ENCODE assay signal across 14 mouse cellular contexts in genomic region chr6:93819282-93819681, GRCm38 (mm10).
A peak's percentile ranks its signal among the peaks of the same experiment; 100 is the strongest.
DNase-seq lines count a peak whose midpoint lies in the region; ATAC-seq lines count a peak whose summit lies in the region.
"Had no signal": no experiment of that assay in that cellular context is flagged by ENCODE, and none has a peak within 500 bp of the region (broad histone marks: within the 10 kb centered on the region; RNA-seq: fewer than 3 reads in every experiment).

No protein-coding gene starts in this region.

- peaks cover 3% of the 10 kb centered on the region for H3K4me1 ChIP-seq in hindbrain, embryonic 11.5 days (replicated peaks; ENCODE audit: control insufficient read depth, insufficient read depth, low read length)
- H3K4me1 ChIP-seq in midbrain, embryonic 15.5 days: peaks cover 56% of the 10 kb centered on the region

- WGBS in hindbrain, embryonic 11.5 days: 93% methylated on average over 4 of the region's 4 CpGs
- 88% methylated on average over 4 of the region's 4 CpGs for WGBS in midbrain, embryonic 15.5 days

- H3K27ac ChIP-seq in hindbrain, embryonic 11.5 days (ENCODE audit: low read depth, low read length): peak overlapping the region; percentile 81
- H3K27ac ChIP-seq in midbrain, embryonic 15.5 days: peak overlapping the region; percentile 65
- H3K27ac ChIP-seq: kidney, postnatal 0 days; macrophage had no signal

- no peak overlapping the region for H3K4me3 ChIP-seq in hindbrain, embryonic 11.5 days (ENCODE audit: low read depth, low read length)
- H3K4me3 ChIP-seq in midbrain, embryonic 15.5 days: no peak overlapping the region
- H3K4me3 ChIP-seq: limb, embryonic 13.5 days had no signal

- intact Hi-C loops in heart, postnatal 14 days (cut with DNase I): no loop called here

- peak; percentile 43 for DNase-seq in cerebellum, adult 9-11 months
- DNase-seq in cerebellum, adult 9-10 months: no peak
- DNase-seq in ZHBTc4 (ENCODE audit: low read depth, low spot score): peak; percentile 14
- DNase-seq in hindbrain, embryonic 11.5 days (ENCODE audit: low spot score): no peak
- DNase-seq in retina, embryonic 14.5 days (ENCODE audit: low spot score): no peak
- no peak for DNase-seq in adrenal gland, postnatal 36 days
- no peak for DNase-seq in heart, postnatal 14 days
- DNase-seq: liver, postnatal 0 days had no signal

- H3K9ac ChIP-seq in hindbrain, embryonic 11.5 days (ENCODE audit: low read depth, low read length): no peak overlapping the region
- no peak overlapping the region for H3K9ac ChIP-seq in midbrain, embryonic 15.5 days
- H3K9ac ChIP-seq: limb, embryonic 13.5 days; liver, postnatal 0 days had no signal

- no peaks in the 10 kb centered on the region for H3K36me3 ChIP-seq in hindbrain, embryonic 11.5 days (ENCODE audit: control insufficient read depth, insufficient read depth, low read length)
- no peaks in the 10 kb centered on the region for H3K36me3 ChIP-seq in midbrain, embryonic 15.5 days (replicated peaks)

- H3K9me3 ChIP-seq in hindbrain, embryonic 11.5 days (ENCODE audit: control insufficient read depth, low read length): no peaks in the 10 kb centered on the region
- H3K9me3 ChIP-seq in midbrain, embryonic 15.5 days: no peaks in the 10 kb centered on the region
- H3K9me3 ChIP-seq: limb, embryonic 13.5 days had no signal

- H3K27me3 ChIP-seq in hindbrain, embryonic 11.5 days (ENCODE audit: control insufficient read depth, insufficient read depth, low read length): no peaks in the 10 kb centered on the region
- H3K27me3 ChIP-seq in midbrain, embryonic 15.5 days (replicated peaks): no peaks in the 10 kb centered on the region
- H3K27me3 ChIP-seq: limb, embryonic 13.5 days had no signal

- no peak for ATAC-seq in hindbrain, embryonic 11.5 days (ENCODE audit: low FRiP score)
- no peak for ATAC-seq in midbrain, embryonic 15.5 days (replicated peaks)
- ATAC-seq: activated CD4-positive, CD25-positive, alpha-beta regulatory T cell, adult 4 months; liver, postnatal 0 days had no signal

- no peak overlapping the region for H3K4me2 ChIP-seq in hindbrain, embryonic 11.5 days (replicated peaks; ENCODE audit: low read depth, low read length)
- no peak overlapping the region for H3K4me2 ChIP-seq in midbrain, embryonic 15.5 days
- H3K4me2 ChIP-seq: heart, embryonic 11.5 days; limb, embryonic 13.5 days had no signal

Comparison
In these comparisons a context has a peak if more than half of its experiments do, and no peak if none do; other contexts are left out.
1. DNase-seq: peak in cerebellum, adult 9-11 months (single experiment) and ZHBTc4 (single experiment); none in cerebellum, adult 9-10 months (single experiment), hindbrain, embryonic 11.5 days (single experiment), retina, embryonic 14.5 days (single experiment), adrenal gland, postnatal 36 days (0 of 2) and heart, postnatal 14 days (0 of 2).